Mouse (Mus musculus): ENCODE data around the gene Usp7. TPM values are rescaled to one million over a fixed set of nuclear protein-coding genes. Genes with fewer than 3 reads are reported as not detected.

Gene Usp7
- polyA plus RNA-seq, 1 experiment from 2014 or later: 31.9 TPM

GRCm38 (mm10) chr16:8711998-8712397 is 80.1 kb downstream of the Usp7 start:
- H3K27ac ChIP-seq (ENCODE audit: low read depth, low read length): no peak overlapping the region
- 85% methylated on average over 9 of the region's 9 CpGs for WGBS (ENCODE audit: insufficient replicate concordance)
- peaks cover 35% of the 10 kb centered on the region for H3K36me3 ChIP-seq (ENCODE audit: control insufficient read depth, insufficient read depth, low read length)
- H3K27me3 ChIP-seq (ENCODE audit: control insufficient read depth, insufficient read depth, low read length): no peaks in the 10 kb centered on the region
- H3K9ac ChIP-seq (ENCODE audit: low read depth, low read length): no peak overlapping the region
- peaks cover 6% of the 10 kb centered on the region for H3K4me1 ChIP-seq (ENCODE audit: control insufficient read depth, insufficient read depth, low read length)
- no peak for ATAC-seq (replicated peaks; ENCODE audit: insufficient number of reproducible peaks, low FRiP score, low TSS enrichment)
- H3K9me3 ChIP-seq (replicated peaks; ENCODE audit: control insufficient read depth, low read length): no peaks in the 10 kb centered on the region
- H3K4me3 ChIP-seq (ENCODE audit: low read depth, low read length): no peak overlapping the region
- no peak overlapping the region for H3K4me2 ChIP-seq

GRCm38 (mm10) chr16:8700586-8700985 is 91.5 kb downstream of the Usp7 start:
- peaks cover 56% of the 10 kb centered on the region for H3K36me3 ChIP-seq (ENCODE audit: control insufficient read depth, insufficient read depth, low read length)
- no peak overlapping the region for H3K27ac ChIP-seq (ENCODE audit: low read depth, low read length)
- no peaks in the 10 kb centered on the region for H3K27me3 ChIP-seq (ENCODE audit: control insufficient read depth, insufficient read depth, low read length)
- H3K9me3 ChIP-seq (replicated peaks; ENCODE audit: control insufficient read depth, low read length): no peaks in the 10 kb centered on the region
- WGBS (ENCODE audit: insufficient replicate concordance): 93% methylated on average over 3 of the region's 3 CpGs
- H3K4me1 ChIP-seq (ENCODE audit: control insufficient read depth, insufficient read depth, low read length): no peaks in the 10 kb centered on the region
- ATAC-seq (replicated peaks; ENCODE audit: insufficient number of reproducible peaks, low FRiP score, low TSS enrichment): no peak
- H3K9ac ChIP-seq (ENCODE audit: low read depth, low read length): no peak overlapping the region
- no peak overlapping the region for H3K4me3 ChIP-seq (ENCODE audit: low read depth, low read length)
- H3K4me2 ChIP-seq: no peak overlapping the region

- 87% methylated on average over 8 of the region's 8 CpGs for WGBS (ENCODE audit: insufficient replicate concordance)
- no peak overlapping the region for H3K27ac ChIP-seq (ENCODE audit: low read depth, low read length)
- H3K4me2 ChIP-seq: no peak overlapping the region
- ATAC-seq (replicated peaks; ENCODE audit: insufficient number of reproducible peaks, low FRiP score, low TSS enrichment): no peak
- H3K9me3 ChIP-seq (replicated peaks; ENCODE audit: control insufficient read depth, low read length): no peaks in the 10 kb centered on the region
- peaks cover 58% of the 10 kb centered on the region for H3K36me3 ChIP-seq (ENCODE audit: control insufficient read depth, insufficient read depth, low read length)
- no peak overlapping the region for H3K9ac ChIP-seq (ENCODE audit: low read depth, low read length)
- no peaks in the 10 kb centered on the region for H3K27me3 ChIP-seq (ENCODE audit: control insufficient read depth, insufficient read depth, low read length)
- no peaks in the 10 kb centered on the region for H3K4me1 ChIP-seq (ENCODE audit: control insufficient read depth, insufficient read depth, low read length)
- H3K4me3 ChIP-seq (ENCODE audit: low read depth, low read length): no peak overlapping the region
Measured at GRCm38 (mm10) chr16:8699556-8699955, 92.6 kb downstream of the Usp7 start.

- Histone ChIP-seq H3K4me2 (no peak overlapping the region), H3K27me3 (ENCODE audit: control insufficient read depth, insufficient read depth, low read length) (no peaks in the 10 kb centered on the region), H3K27ac (ENCODE audit: low read depth, low read length) (no peak overlapping the region), H3K4me3 (ENCODE audit: low read depth, low read length) (no peak overlapping the region), H3K4me1 (ENCODE audit: control insufficient read depth, insufficient read depth, low read length) (peaks cover 7% of the 10 kb centered on the region; the same call in 1 of the 2 replicates), H3K36me3 (ENCODE audit: control insufficient read depth, insufficient read depth, low read length) (peaks cover 50% of the 10 kb centered on the region), H3K9ac (ENCODE audit: low read depth, low read length) (no peak overlapping the region), H3K9me3 (replicated peaks; ENCODE audit: control insufficient read depth, low read length) (no peaks in the 10 kb centered on the region)
- WGBS (ENCODE audit: insufficient replicate concordance): 90% methylated on average over 7 of the region's 7 CpGs
- no peak for ATAC-seq (replicated peaks; ENCODE audit: insufficient number of reproducible peaks, low FRiP score, low TSS enrichment)
Measured at GRCm38 (mm10) chr16:8691206-8691605, 100.9 kb downstream of the Usp7 start.

- no peak overlapping the region for H3K27ac ChIP-seq (ENCODE audit: low read depth, low read length)
- ATAC-seq (replicated peaks; ENCODE audit: insufficient number of reproducible peaks, low FRiP score, low TSS enrichment): no peak
- no peak overlapping the region for H3K4me3 ChIP-seq (ENCODE audit: low read depth, low read length)
- H3K4me2 ChIP-seq: no peak overlapping the region
- H3K4me1 ChIP-seq (ENCODE audit: control insufficient read depth, insufficient read depth, low read length): peaks cover 8% of the 10 kb centered on the region; the same call in 1 of the 2 replicates
- no peaks in the 10 kb centered on the region for H3K27me3 ChIP-seq (ENCODE audit: control insufficient read depth, insufficient read depth, low read length)
- peaks cover 44% of the 10 kb centered on the region for H3K36me3 ChIP-seq (ENCODE audit: control insufficient read depth, insufficient read depth, low read length)
- no peak overlapping the region for H3K9ac ChIP-seq (ENCODE audit: low read depth, low read length)
- H3K9me3 ChIP-seq (replicated peaks; ENCODE audit: control insufficient read depth, low read length): no peaks in the 10 kb centered on the region
- WGBS (ENCODE audit: insufficient replicate concordance): 95% methylated on average over 11 of the region's 11 CpGs
Measured at GRCm38 (mm10) chr16:8689979-8690656, 102.0 kb downstream of the Usp7 start.

- Histone ChIP-seq H3K9ac (ENCODE audit: low read depth, low read length) (no peak overlapping the region), H3K36me3 (ENCODE audit: control insufficient read depth, insufficient read depth, low read length) (peaks cover 28% of the 10 kb centered on the region)
Measured at GRCm38 (mm10) chr16:8687559-8688112, 104.5 kb downstream of the Usp7 start.

DNA sequence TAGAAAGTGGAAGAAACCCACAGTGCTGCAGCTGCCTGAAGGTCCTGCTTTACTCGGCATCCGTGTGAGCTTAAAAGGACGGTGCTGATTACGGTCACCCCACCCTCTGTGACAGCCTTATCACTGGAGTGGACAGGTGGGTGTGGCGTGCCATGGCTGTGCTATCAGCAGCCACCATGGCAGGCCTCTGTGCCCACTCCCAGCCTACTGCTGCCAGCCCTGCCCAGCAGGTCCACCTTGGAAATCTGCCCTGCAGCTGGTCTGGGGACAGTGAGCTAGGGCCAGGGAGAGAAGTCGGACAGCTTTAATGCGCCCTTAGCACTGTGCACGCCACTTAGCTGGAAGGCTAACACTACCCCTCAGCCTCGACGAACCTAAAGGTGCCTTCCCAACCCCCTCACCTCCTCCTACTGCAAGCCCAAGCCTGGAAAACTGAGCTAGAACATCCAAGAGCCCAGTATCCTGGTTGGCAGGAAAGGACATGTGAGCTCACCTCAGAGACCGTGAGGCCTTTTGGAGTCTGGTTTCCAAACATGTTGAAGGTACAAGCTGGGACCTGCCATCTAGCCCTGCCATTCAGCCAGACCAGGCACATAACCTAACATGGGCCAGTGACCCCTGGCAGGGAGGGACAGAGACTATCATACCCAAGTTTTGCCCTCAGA is 105.1 kb downstream of the Usp7 start:
- Histone ChIP-seq H3K4me3 (ENCODE audit: low read depth, low read length) (no peak overlapping the region), H3K4me2 (peak overlapping the region; percentile 34), H3K36me3 (ENCODE audit: control insufficient read depth, insufficient read depth, low read length) (peaks cover 21% of the 10 kb centered on the region), H3K9ac (ENCODE audit: low read depth, low read length) (0 out of 2 replicates have a peak overlapping the region, but pooled peaks have one; percentile 22), H3K27ac (ENCODE audit: low read depth, low read length) (peak overlapping the region; percentile 57; the same call in 1 of the 2 replicates), H3K9me3 (replicated peaks; ENCODE audit: control insufficient read depth, low read length) (no peaks in the 10 kb centered on the region), H3K4me1 (ENCODE audit: control insufficient read depth, insufficient read depth, low read length) (peaks cover 8% of the 10 kb centered on the region; the same call in 1 of the 2 replicates), H3K27me3 (ENCODE audit: control insufficient read depth, insufficient read depth, low read length) (no peaks in the 10 kb centered on the region)
- WGBS (ENCODE audit: insufficient replicate concordance): 46% methylated on average over 11 of the region's 11 CpGs
- peak; percentile 85 for ATAC-seq (replicated peaks; ENCODE audit: insufficient number of reproducible peaks, low FRiP score, low TSS enrichment)

More at GRCm38 (mm10) chr16:8687559-8688112, 104.5 kb downstream of the Usp7 start:
- Histone ChIP-seq H3K27ac (ENCODE audit: low read depth, low read length) (peak overlapping the region; percentile 57; the same call in 1 of the 2 replicates), H3K9me3 (replicated peaks; ENCODE audit: control insufficient read depth, low read length) (no peaks in the 10 kb centered on the region), H3K4me1 (ENCODE audit: control insufficient read depth, insufficient read depth, low read length) (peaks cover 8% of the 10 kb centered on the region; the same call in 1 of the 2 replicates), H3K27me3 (ENCODE audit: control insufficient read depth, insufficient read depth, low read length) (no peaks in the 10 kb centered on the region), H3K4me2 (no peak overlapping the region), H3K4me3 (ENCODE audit: low read depth, low read length) (no peak overlapping the region)
- ATAC-seq (replicated peaks; ENCODE audit: insufficient number of reproducible peaks, low FRiP score, low TSS enrichment): no peak

- Histone ChIP-seq H3K4me1 (ENCODE audit: control insufficient read depth, insufficient read depth, low read length) (peaks cover 8% of the 10 kb centered on the region; the same call in 1 of the 2 replicates), H3K27me3 (ENCODE audit: control insufficient read depth, insufficient read depth, low read length) (no peaks in the 10 kb centered on the region), H3K27ac (ENCODE audit: low read depth, low read length) (peak overlapping the region; percentile 57; the same call in 1 of the 2 replicates), H3K36me3 (ENCODE audit: control insufficient read depth, insufficient read depth, low read length) (peaks cover 14% of the 10 kb centered on the region), H3K9me3 (replicated peaks; ENCODE audit: control insufficient read depth, low read length) (no peaks in the 10 kb centered on the region), H3K9ac (ENCODE audit: low read depth, low read length) (no peak overlapping the region), H3K4me2 (peak overlapping the region; percentile 34), H3K4me3 (ENCODE audit: low read depth, low read length) (no peak overlapping the region)
- peak; percentile 37; the same call in 1 of the 2 replicates for ATAC-seq (replicated peaks; ENCODE audit: insufficient number of reproducible peaks, low FRiP score, low TSS enrichment)
- 51% methylated on average over 7 of the region's 7 CpGs for WGBS (ENCODE audit: insufficient replicate concordance)
Measured at GRCm38 (mm10) chr16:8686121-8686870, 105.8 kb downstream of the Usp7 start.
